Mouse (Mus musculus): ENCODE data around the gene Agfg1. TPM values are rescaled to one million over a fixed set of nuclear protein-coding genes. Genes with fewer than 3 reads are reported as not detected.

Gene Agfg1
- total and polyA plus RNA-seq, 2 experiments = 13.1 to 13.6 TPM

- Histone ChIP-seq H3K36me3 (ENCODE audit: control insufficient read depth, insufficient read depth, low read length) (no peaks in the 10 kb centered on the region), H3K4me3 (ENCODE audit: insufficient read depth, low read depth, low read length) (no peak overlapping the region), H3K27me3 (ENCODE audit: control insufficient read depth, insufficient read depth, low read length) (no peaks in the 10 kb centered on the region), H3K27ac (replicated peaks; ENCODE audit: insufficient read depth, low read depth, low read length) (no peak overlapping the region), H3K4me1 (ENCODE audit: control insufficient read depth, insufficient read depth, low read length) (0 out of 2 replicates have a peak, but pooled peaks cover 3% of the 10 kb centered on the region), H3K9ac (ENCODE audit: low read depth, low read length) (no peak overlapping the region), H3K79me2 (ENCODE audit: control insufficient read depth, insufficient read depth, low read length) (peaks cover 3% of the 10 kb centered on the region)
- DNase-seq (ENCODE audit: extremely low read depth, low read depth, low spot score) = no peak
- no peak for TF ChIP-seq CTCF (IDR thresholded peaks at IDR 0.05; ENCODE audit: low read depth, low read length)
- no peak for TF ChIP-seq POLR2A (IDR thresholded peaks at IDR 0.05; ENCODE audit: extremely low read depth, insufficient read depth, low read length)
- 35% methylated on average over 8 of the region's 8 CpGs for WGBS
Measured at GRCm38 (mm10) chr1:82834572-82834971, 4.7 kb upstream of the Agfg1 start.

GRCm38 (mm10) chr1:82836342-82837217 lies 2.7 kb upstream of the Agfg1 start:
- H3K4me1 ChIP-seq (ENCODE audit: control insufficient read depth, insufficient read depth, low read length) = peaks cover 6% of the 10 kb centered on the region; the same call in 1 of the 2 replicates
- H3K79me2 ChIP-seq (ENCODE audit: control insufficient read depth, insufficient read depth, low read length) = peaks cover 11% of the 10 kb centered on the region
- no peak overlapping the region for H3K9ac ChIP-seq (ENCODE audit: low read depth, low read length)
- no peaks in the 10 kb centered on the region for H3K27me3 ChIP-seq (ENCODE audit: control insufficient read depth, insufficient read depth, low read length)
- 87% methylated on average over 13 of the region's 13 CpGs for whole genome bisulfite sequencing
- DNase-seq (ENCODE audit: extremely low read depth, low read depth, low spot score) = no peak
- H3K27ac ChIP-seq (replicated peaks; ENCODE audit: insufficient read depth, low read depth, low read length) = no peak overlapping the region
- H3K36me3 ChIP-seq (ENCODE audit: control insufficient read depth, insufficient read depth, low read length) = no peaks in the 10 kb centered on the region
- H3K4me3 ChIP-seq (ENCODE audit: insufficient read depth, low read depth, low read length) = no peak overlapping the region
- no peak for TF ChIP-seq POLR2A (IDR thresholded peaks at IDR 0.05; ENCODE audit: extremely low read depth, insufficient read depth, low read length)
- no peak for TF ChIP-seq CTCF (IDR thresholded peaks at IDR 0.05; ENCODE audit: low read depth, low read length)

GRCm38 (mm10) chr1:82837579-82837978 lies 1.7 kb upstream of the Agfg1 start:
- H3K27me3 ChIP-seq (ENCODE audit: control insufficient read depth, insufficient read depth, low read length) = no peaks in the 10 kb centered on the region
- H3K79me2 ChIP-seq (ENCODE audit: control insufficient read depth, insufficient read depth, low read length) = peaks cover 15% of the 10 kb centered on the region
- 80% methylated on average over 6 of the region's 6 CpGs for WGBS
- no peak for TF ChIP-seq POLR2A (IDR thresholded peaks at IDR 0.05; ENCODE audit: extremely low read depth, insufficient read depth, low read length)
- TF ChIP-seq CTCF (IDR thresholded peaks at IDR 0.05; ENCODE audit: low read depth, low read length) = no peak
- H3K27ac ChIP-seq (replicated peaks; ENCODE audit: insufficient read depth, low read depth, low read length) = no peak overlapping the region
- H3K4me3 ChIP-seq (ENCODE audit: insufficient read depth, low read depth, low read length) = no peak overlapping the region
- H3K4me1 ChIP-seq (ENCODE audit: control insufficient read depth, insufficient read depth, low read length) = peaks cover 6% of the 10 kb centered on the region; the same call in 1 of the 2 replicates
- no peak overlapping the region for H3K9ac ChIP-seq (ENCODE audit: low read depth, low read length)
- no peak for DNase-seq (ENCODE audit: extremely low read depth, low read depth, low spot score)
- no peaks in the 10 kb centered on the region for H3K36me3 ChIP-seq (ENCODE audit: control insufficient read depth, insufficient read depth, low read length)

GRCm38 (mm10) chr1:82838469-82839295 lies 601 bp upstream of the Agfg1 start:
- no peak overlapping the region for H3K27ac ChIP-seq (replicated peaks; ENCODE audit: insufficient read depth, low read depth, low read length)

GRCm38 (mm10) chr1:82839614-82840421 lies 535 bp downstream of the Agfg1 start:
- peaks cover 23% of the 10 kb centered on the region for H3K79me2 ChIP-seq (ENCODE audit: control insufficient read depth, insufficient read depth, low read length)
- no peaks in the 10 kb centered on the region for H3K27me3 ChIP-seq (ENCODE audit: control insufficient read depth, insufficient read depth, low read length)
- TF ChIP-seq POLR2A (IDR thresholded peaks at IDR 0.05; ENCODE audit: extremely low read depth, insufficient read depth, low read length) = no peak
- TF ChIP-seq CTCF (IDR thresholded peaks at IDR 0.05; ENCODE audit: low read depth, low read length) = no peak
- no peak for DNase-seq (ENCODE audit: extremely low read depth, low read depth, low spot score)
- H3K4me1 ChIP-seq (ENCODE audit: control insufficient read depth, insufficient read depth, low read length) = peaks cover 8% of the 10 kb centered on the region
- H3K36me3 ChIP-seq (ENCODE audit: control insufficient read depth, insufficient read depth, low read length) = no peaks in the 10 kb centered on the region
- peak overlapping the region; percentile 68 for H3K27ac ChIP-seq (replicated peaks; ENCODE audit: insufficient read depth, low read depth, low read length)
- H3K9ac ChIP-seq (ENCODE audit: low read depth, low read length) = peak overlapping the region; percentile 97
- H3K4me3 ChIP-seq (ENCODE audit: insufficient read depth, low read depth, low read length) = peak overlapping the region; percentile 75
- WGBS = under 1% methylated on average over 85 of the region's 86 CpGs

More at GRCm38 (mm10) chr1:82838469-82839295, 601 bp upstream of the Agfg1 start:
- peak overlapping the region; percentile 6; the same call in 1 of the 2 replicates for H3K9ac ChIP-seq (ENCODE audit: low read depth, low read length)
- peaks cover 15% of the 10 kb centered on the region for H3K79me2 ChIP-seq (ENCODE audit: control insufficient read depth, insufficient read depth, low read length)
- TF ChIP-seq POLR2A (IDR thresholded peaks at IDR 0.05; ENCODE audit: extremely low read depth, insufficient read depth, low read length) (no peak), CTCF (IDR thresholded peaks at IDR 0.05; ENCODE audit: low read depth, low read length) (no peak)
- DNase-seq (ENCODE audit: extremely low read depth, low read depth, low spot score) = no peak
- 40% methylated on average over 18 of the region's 18 CpGs for WGBS
- no peaks in the 10 kb centered on the region for H3K27me3 ChIP-seq (ENCODE audit: control insufficient read depth, insufficient read depth, low read length)
- H3K4me3 ChIP-seq (ENCODE audit: insufficient read depth, low read depth, low read length) = peak overlapping the region; percentile 75; the same call in 1 of the 2 replicates
- no peaks in the 10 kb centered on the region for H3K36me3 ChIP-seq (ENCODE audit: control insufficient read depth, insufficient read depth, low read length)
- peaks cover 6% of the 10 kb centered on the region; the same call in 1 of the 2 replicates for H3K4me1 ChIP-seq (ENCODE audit: control insufficient read depth, insufficient read depth, low read length)
